Mouse (Mus musculus): ENCODE measurements around the gene Efemp2.
"Not testable (repeated sequence)": the region's sequence is repeated elsewhere in the genome, so short reads cannot be mapped to it uniquely, and the experiment has no call there.

The Efemp2 gene

DNA sequence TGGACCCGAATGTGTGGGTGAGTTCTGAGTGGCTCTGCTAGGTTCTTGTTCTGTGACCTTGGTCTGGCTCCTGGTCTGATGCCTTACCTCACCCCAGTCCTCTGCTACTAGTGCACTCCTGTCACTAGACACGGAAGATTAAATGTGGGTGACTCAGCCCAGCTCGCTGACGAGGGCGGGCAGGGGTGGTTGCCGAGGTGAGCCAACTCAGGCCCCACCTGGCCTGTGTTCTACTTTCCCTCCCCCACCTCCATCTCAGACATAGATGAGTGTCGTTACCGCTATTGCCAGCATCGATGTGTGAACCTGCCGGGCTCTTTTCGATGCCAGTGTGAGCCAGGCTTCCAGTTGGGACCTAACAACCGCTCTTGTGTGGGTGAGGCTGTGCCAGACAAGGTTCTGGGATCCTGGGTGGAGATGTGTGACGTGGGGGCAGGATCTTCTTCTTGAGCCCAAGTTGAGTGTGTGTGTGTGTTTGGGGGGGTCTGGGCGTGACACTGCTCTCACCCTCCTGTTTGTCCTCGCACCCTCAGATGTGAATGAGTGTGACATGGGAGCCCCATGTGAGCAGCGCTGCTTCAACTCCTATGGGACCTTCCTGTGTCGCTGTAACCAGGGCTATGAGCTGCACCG, 4.0 kb downstream of the Efemp2 start:
- DNase-seq (ENCODE audit: low spot score), result no peak

DNA sequence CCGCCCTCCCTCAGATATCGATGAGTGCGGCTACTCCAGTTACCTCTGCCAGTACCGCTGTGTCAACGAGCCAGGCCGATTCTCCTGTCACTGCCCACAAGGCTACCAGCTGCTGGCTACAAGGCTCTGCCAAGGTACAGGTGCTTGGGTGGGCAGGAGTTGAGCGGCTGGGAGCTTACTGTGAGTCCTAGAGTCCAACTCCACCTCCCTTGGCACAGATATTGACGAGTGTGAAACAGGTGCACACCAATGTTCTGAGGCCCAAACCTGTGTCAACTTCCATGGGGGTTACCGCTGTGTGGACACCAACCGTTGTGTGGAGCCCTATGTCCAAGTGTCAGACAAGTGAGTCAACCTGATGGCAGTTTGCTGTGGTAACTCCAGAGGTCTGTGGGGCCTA, 6.3 kb downstream of the Efemp2 start:
- no peak for DNase-seq (ENCODE audit: low spot score)

DNA sequence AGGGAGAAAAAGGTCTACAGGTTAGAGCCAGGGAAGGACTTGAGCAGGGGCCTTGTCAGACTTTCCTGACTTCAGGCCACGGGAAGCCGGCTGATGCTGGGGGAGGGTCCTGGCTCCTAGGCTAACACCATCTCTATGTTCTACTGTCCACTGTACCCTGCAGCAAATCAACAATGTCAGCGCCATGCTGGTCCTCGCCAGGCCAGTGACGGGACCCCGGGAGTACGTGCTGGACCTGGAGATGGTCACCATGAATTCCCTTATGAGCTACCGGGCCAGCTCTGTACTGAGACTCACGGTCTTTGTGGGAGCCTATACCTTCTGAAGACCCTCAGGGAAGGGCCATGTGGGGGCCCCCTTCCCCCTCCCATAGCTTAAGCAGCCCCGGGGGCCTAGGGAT, 7.6 kb downstream of the Efemp2 start:
- no peak for DNase-seq (ENCODE audit: low spot score)

DNA sequence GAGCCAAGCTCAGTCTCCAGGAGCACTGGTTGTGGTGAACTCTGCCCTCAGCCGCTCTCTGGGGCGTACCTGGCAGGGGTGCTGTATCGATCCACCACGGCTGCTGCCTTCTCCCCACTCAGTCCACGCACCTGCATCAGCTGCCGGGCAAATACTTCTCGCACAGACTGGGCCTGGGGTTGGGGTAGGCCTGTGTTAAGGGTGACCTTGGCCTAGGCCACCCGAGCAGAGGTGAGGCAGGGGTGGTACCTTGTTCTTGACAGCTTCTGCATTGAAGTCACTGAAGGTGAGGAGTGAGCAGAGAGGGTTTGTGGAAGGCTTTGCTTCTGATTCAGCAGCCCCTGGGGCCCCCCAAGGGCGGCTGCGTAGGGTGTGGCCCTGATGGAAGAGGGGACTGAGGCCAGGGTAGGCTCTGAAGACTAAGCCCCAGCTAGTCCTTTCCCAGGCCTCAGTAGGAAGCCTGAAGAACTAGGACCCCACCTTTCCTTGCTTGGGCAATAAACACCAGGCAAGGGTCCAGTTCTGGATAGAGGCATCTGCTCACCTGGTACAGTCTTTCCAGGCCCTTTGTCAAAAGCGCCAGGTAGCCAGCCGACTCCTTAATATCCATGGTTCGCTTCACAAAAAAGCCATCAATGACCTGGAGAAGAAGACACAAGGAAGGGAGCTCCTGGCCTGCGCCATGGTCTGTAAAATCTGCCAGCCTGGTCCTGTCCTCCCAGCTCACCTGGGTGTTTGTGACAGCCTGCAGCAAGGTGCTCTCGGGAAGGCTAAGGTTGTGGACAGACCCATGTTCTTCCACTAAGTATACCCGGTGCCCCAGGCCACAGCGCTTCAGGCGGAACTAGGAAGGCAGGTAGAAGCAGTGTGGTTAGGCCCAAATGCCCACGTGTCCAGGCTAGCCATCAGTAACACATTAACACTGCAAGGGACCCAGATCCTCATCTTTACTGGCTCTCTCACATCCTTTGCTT, 9.9 kb downstream of the Efemp2 start:
- no peak for DNase-seq (ENCODE audit: low spot score)

DNA sequence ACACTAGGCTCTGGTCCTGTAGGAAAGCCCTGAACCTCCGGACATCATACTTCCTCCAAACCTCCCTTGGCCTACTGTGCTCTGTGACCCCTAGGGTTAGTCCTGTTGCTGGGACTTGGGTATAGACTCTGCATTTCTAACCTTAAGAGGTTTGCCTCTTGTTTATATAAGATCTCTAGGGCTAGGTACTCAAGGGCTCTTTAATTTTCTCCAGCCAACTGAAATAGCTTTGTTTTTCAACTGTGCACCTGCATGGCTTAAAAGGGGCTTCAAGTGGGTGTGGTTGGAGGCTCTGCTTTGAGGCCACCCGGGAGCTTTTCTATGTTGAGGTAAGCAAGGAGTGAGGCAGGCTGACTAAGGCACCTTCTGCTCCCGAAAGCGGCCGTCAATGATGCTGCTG, 10.7 kb downstream of the Efemp2 start:
- DNase-seq (ENCODE audit: low spot score), result no peak

DNA sequence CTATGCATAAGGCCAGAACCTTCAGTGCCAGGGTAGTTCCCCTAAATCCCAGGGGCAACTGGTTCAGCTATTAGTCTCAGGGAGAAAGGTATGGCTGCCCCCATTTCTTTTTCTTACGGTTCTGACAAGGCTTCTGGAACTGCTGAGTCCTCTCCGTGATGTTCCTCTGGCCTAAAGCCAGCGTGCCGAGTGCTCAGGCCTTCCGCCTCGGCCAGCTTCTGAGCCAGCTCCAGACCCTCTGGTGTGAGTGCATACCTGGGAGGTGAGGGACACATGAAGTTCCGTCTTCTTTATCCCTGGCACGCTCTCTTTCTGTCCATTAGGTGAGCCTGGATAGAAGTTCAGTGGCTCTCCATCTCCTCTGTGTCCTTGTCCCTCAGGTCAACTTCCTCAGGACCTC, 11.6 kb downstream of the Efemp2 start:
- DNase-seq (ENCODE audit: low spot score), result no peak

DNA sequence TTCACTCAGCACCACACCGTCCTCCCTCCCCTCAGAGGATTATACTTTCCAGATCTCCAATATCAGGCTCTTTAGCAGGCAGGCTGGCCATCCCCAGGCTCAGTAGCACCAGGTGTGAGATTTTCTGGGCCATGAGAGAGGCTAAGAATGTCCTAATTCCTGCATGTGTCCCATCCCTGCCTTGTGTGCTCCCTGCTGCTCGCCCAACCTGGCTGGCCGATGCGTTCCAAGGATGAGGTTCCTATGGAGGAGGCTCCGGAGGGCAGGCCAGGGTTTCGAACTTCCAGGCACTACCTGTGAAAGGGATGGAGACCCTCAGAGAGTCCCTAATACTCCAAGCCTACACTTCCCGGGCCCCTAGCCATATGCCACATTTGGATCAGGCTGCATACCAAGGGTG, 12.1 kb downstream of the Efemp2 start:
- no peak for DNase-seq (ENCODE audit: low spot score)

DNA sequence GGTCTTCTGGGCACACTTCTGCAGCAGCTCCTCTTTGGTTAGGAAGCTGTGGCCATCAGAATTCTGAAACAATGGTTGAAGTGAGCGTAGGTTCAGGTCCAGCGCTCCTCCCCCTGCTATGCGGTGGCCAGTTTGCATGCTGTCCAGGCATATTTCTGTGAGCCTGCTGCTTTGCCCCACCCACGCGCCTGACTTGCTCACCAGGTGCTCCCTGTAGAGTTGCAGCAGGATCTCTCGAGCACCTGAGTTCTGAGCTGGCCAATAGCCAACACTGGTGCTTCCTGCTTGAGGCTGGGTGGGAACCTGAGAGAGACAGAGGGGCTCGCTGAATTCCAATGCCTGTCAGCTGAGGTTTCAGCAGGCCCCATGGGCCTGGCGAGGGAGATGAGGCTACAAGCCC, 12.5 kb downstream of the Efemp2 start:
- no peak for DNase-seq (ENCODE audit: low spot score)

DNA sequence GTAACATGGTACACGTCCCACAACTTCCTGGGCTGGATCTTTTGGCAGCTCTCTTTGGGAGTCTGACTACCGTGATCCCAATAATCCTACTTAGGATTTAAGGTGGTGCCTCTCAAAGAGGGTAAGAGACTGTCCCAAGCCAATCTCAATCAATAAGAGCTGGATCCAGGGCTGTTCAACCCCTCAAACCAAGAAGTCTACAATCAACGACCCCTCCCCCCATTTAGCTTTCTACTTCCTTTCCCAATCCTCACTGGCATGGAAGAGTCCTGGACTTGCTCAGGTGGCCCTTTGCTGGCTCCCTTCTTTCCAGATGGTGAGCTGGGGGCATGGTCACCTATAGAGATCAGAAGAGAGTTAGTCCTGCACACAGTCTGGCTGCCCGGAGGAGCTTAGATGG, 13.0 kb downstream of the Efemp2 start:
- DNase-seq (ENCODE audit: low spot score), result no peak

DNA sequence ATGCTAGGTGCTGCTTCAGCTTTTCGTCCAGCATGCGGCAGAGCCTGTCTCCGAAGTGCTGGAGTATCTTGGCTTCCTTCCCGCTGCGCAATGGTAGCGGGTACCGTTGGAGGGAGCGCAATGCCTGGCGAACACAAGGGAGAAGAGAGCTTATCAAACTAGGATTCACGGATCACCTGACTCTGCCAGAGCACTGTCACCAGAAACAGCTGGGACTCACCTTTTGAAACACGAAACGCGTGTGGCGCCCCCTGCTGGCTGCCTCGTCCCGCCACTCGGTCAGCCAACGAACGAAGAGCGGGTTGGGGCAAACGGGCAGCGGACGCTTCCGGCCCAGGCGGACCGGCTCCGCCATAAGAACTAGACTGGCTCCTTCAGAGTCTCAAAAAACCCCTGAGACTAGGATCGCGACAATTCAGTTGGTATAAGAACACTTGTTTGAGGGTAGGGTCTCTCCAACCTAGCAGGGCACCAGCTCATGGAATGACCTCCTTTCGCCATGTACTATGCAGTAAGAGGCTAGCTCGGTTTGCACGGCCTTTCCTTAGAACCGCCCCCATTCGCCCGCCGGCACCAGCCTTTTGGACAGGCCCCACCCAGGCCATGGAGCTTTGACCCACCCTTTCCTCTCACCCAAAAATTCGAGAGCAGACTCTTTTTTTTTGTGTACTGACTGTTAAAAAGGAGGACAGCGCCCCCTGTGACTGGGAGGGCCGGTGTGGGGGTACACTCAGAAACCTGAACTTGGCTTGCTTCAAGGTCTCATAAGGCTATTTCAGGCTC, 14.2 kb downstream of the Efemp2 start, which contains the start of gene Mus81:
Mus81 (minus strand) TSS at position 635 of the 783 bp plus-strand sequence.
- DNase-seq (ENCODE audit: low spot score), result peak; percentile 95

DNA sequence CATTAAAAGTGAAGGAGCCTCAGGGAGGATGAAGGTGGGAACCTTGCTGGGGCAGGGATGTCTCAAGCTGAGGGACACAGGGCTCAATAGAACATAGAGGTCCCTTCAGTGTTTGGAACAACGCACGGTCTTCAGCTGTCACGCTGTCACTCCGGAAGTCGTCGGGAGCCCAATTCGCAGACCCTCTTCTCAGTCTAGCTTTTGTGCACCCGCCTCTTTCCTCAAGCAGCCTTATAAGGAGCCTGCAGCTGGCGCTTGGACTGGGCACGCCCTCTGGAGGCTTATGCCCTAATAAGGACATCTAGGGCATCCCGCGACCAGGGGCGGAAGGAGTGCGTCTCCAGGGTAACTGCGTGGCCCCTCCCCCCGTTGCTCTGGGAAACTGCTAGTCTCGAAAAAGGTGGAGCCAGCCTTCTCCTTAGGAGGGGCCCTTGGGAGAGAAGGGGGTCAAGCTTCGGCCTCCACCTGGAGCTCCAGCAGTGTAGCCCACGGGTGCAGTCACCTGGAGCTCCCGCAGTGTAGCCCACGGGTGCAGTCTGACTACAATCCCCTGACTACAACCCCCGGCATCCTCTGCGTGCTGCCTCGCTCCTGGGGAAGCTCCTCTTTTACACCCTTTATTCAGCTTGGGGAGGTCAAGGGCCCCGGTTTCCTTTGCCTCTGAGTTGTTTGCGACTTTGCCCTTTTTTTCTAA, 15.3 kb downstream of the Efemp2 start:
- peak; percentile 92 for DNase-seq (ENCODE audit: low spot score)

DNA sequence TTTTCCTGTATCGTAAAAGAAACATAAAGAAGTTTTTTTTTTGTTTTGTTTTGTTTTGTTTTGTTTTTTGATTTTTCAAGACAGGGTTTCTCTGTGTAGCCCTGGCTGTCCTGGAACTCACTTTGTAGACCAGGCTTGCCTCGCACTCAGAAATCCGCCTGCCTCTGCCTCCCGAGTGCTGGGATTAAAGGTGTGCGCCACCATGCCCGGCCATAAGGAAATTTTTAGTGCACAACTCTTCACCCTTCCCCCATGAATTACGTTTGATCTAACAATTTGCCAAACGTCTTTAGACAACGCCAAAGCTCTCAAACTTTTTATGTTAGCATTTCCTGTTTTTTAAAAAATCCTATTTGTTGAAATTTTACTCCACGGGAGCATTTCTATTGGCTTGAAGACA, 16.0 kb downstream of the Efemp2 start:
- DNase-seq (ENCODE audit: low spot score), result not testable (repeated sequence)

DNA sequence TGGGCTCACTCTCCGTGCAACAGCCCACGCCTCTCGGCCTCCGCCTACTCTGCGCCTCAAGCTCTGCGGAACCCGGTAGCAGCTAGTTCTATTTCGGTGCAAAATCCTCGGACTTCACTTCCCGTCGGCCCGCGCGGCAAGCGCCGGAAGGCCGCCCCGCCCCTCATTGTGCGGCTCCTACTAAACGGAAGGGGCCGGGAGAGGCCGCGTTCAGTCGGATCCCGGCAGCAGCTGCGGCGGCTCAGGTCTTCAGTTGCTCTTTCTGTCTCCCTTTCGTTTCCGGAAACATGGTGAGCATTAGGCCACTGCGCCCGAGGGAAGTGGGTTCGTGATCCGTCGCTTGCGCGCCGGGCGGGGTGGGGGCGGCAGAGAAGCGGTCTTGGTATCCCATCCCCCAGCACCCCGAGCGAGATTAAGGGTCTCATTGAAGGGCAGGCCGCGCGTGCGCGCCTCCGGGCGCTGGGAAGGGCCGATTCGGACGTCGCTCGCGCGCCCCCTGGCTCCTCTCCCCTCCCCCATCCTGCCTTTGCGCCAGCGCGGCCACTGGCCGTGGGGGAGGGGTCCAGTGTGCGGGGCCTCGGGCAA, 16.7 kb downstream of the Efemp2 start, which contains the start of gene Cfl1:
Cfl1 (plus strand) TSS at position 143 of the 585 bp plus-strand sequence.
- peak; percentile 85 for DNase-seq (ENCODE audit: low spot score)

DNA sequence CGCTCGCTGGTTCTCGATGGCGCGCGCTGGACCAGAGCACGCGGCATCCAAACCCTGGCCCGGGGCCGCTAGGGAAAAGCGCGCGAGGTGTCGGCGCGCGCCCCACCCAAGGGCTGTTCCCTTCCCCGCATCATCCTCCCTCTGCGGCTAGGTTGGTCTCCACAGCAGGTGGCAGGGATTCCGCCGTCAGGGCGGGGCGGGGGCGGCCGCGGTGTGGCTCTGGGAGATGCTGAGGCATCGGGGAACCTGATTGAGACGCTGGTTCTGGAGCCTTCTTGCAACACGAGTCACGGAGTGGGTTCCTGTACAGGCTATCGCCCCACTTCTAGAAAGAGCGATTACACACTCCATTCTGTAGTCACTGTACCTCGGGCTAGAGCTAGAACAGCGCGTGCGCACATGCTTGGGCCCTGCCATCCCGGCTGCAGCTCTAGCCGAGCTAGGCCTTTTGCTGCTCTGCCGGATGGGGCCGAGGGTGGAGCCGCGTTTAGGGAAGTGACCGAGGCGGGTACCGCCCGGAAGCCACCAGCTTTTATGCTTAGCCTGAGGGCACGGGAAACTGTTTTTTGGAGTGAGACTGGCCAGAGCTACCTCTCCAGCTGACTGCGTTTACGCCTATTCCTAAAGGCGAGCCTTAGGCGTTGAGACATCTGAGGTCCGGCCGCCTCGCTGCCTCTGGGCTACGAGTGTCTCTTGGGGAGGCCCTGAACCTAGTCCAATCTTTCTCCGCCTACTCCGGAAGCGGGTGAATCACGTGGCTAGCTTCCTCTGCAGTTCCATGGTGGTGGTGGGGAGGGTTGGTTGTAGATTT, 17.3 kb downstream of the Efemp2 start:
- peak; percentile 65 for DNase-seq (ENCODE audit: low spot score)

DNA sequence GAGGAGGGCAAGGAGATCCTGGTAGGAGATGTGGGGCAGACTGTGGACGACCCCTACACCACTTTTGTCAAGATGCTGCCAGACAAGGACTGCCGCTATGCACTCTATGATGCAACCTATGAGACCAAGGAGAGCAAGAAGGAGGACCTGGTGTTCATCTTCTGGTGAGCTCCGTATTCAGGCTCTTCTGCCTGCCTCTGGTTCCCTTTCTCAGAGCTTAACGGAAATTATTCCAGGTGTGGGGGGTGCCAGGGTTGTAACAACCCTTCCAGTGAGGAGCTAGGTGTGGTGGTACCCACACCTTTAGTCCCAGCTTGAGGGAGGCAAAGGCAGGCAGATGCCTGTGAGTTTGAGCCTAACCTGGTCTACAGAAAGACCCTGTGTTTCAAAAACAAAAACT, 18.9 kb downstream of the Efemp2 start:
- DNase-seq (ENCODE audit: low spot score), result no peak

DNA sequence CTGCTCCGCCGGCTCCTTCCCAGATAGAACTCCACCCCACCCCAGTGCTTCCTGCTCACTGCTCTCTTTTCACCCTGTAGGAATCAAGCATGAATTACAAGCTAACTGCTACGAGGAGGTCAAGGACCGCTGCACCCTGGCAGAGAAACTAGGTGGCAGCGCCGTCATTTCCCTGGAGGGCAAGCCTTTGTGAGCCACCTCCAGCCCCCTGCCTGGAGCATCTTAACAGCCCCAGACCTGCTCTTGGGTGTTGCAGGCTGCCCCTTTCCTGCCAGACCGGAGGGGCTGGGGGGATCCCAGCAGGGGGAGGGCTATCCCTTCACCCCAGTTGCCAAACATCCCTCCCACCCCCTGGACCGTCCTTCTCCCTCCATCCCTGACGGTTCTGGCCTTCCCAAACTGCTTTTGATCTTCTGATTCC, 19.6 kb downstream of the Efemp2 start:
- DNase-seq (ENCODE audit: low spot score), result not testable (repeated sequence)

DNA sequence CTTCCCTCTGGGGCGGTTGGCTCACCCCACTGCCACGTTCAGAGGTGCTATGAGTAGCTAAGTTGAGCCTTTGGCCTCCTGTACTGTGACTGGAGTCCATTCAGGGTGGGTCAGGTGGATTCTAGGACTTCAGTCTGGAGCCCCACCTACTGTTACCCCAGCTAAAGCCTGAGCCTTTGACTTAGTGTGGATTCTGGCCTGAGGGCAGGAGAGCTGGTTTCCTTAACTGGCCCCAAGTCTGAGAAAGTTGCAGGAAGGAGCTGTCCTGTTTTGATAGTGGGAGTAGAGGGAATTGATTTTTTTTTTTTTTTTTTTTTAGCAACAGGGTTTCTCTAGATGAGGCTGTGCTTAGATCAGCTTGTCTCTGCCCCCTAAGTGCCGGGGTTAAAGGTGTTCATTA, 20.6 kb downstream of the Efemp2 start:
- no peak for DNase-seq (ENCODE audit: low spot score)

DNA sequence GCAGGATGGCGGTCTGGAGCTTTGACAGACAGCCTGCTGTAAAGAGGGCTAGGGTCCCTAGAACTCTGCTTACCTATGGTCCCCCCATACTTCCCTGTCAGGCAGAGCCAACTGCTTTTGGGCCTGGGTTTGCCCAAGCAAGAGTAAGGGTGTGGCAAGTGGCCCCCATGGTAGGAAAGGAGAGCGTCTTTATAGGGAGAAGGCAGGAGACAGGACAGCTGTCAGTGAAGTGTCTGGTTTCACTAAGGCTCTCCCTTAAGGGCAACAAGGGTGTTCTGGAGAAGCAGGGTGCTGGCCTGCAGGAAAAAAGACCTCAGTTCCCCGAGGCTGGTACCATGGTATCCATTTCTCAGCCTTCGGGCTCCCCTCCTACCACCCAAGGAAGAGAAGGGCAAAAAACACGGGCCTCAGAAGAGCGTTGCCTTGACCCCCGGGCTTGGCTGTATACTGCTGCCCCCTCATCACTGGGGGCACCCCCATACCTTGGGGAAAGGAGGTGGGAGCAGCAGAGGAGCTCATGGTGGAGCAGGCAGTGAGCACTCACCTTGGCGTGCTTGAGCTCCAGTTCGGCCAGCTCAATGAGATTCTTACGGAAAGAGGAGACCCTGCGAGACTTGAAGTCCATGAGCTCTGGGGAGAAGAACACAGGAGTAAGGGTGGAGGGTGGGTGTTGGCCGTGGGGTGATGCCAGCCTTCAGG, 21.7 kb downstream of the Efemp2 start:
- no peak for DNase-seq (ENCODE audit: low spot score)

DNA sequence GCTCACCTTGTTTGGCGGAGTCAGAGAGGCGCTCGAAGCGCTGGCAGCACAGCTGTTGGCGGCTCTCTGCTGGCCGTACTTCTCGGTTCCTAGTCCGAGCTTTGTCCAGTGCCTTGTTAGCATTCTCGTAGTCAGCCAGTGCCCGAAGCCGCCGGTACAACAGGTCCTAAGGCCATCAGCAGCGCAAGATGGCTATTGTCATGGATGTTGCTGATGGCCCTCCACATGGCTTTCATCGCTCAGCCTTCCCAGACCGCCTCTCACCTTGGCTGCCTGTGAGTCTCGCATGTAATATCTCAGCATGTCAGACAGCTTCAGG, 22.3 kb downstream of the Efemp2 start:
- DNase-seq (ENCODE audit: low spot score), result no peak

DNA sequence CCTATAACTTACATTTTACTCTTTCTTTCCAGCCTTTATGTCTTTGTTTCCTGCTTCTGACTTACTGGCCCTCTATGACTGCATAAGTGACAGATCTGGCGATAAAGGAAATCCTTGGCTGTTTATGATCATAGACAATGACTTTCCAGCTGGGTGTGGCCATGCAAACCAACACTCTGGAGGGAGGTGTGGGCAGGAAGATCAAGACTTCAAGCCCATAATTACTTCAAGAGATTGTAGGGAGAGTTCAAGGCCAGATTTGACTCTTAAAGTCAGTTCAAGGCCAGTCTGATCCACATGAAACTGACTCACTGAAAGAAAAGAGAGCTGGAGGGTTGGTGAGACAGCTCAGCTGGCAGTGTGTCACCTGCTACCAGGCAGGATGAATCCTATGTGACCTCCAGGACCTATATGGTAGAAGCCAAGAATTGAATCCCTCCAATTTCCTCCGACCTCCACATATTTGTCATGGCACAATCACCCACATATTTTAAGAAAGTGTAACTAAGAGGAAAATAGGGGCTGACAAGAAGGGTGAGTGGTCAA, 26.6 kb downstream of the Efemp2 start:
- no peak for DNase-seq (ENCODE audit: low spot score)
